Mouse (Mus musculus): ENCODE measurements around the gene Rasgrp2.

DNA sequence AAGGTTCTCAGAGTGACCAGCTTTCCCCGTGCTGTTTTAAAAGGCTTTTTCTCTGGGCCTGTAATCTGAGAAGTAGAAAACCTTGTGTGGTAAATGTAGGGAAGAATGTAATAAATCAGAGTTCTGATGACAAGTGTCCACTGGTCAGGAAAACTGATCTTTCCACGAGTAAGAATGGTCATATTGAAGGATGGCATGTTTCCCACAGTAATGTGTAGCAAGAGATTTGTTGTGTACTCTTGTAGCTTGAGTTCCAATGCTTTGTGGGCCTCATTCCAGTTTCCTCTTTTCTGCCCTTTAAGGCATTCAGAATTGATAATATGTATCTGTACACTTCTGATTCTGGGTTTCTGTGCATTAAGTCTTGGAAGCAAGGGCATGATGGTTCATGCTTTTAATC is 34.3 kb upstream of the Rasgrp2 start:
- no peak for TF ChIP-seq POLR2A (IDR thresholded peaks at IDR 0.05; ENCODE audit: borderline replicate concordance, extremely low read depth, insufficient read depth, insufficient read length, poor library complexity, severe bottlenecking)
- no peak for TF ChIP-seq CTCF (IDR thresholded peaks at IDR 0.05; ENCODE audit: borderline replicate concordance, extremely low read depth, insufficient read depth, insufficient read length)

Data from brain, embryonic 14.5 days (tissue).